Mouse (Mus musculus) pancreas, adult 10 weeks (tissue): Measurements from ENCODE around the gene Dnajb11. TPM values are rescaled to one million over a fixed set of nuclear protein-coding genes. Genes with fewer than 3 reads are reported as not detected.

Experiments
- polyA plus RNA-seq: library from polyadenylated mRNA; stranded (reverse); fragments of 350-450 nt; fragmentation: Illumina TruSeq; extraction: RNeasy Lipid Tissue Mini Kit (QIAGEN cat#74804); gene quantifications from one replicate; pipeline ENCODE4 v1.2.3, GENCODE M21; 2015; ENCODE audit warnings: low read depth, low replicate concordance; ENCODE audit not compliant: insufficient read depth

Gene Dnajb11
- 63.1 TPM for polyA plus RNA-seq

GRCm38 (mm10) chr16:22857431-22858113, at the start of gene Dnajb11, which contains the start of gene Tbccd1:
Gene Dnajb11, plus strand, starts transcription at chr16:22857845.
Gene Tbccd1, minus strand, starts transcription at chr16:22857669.

DNA sequence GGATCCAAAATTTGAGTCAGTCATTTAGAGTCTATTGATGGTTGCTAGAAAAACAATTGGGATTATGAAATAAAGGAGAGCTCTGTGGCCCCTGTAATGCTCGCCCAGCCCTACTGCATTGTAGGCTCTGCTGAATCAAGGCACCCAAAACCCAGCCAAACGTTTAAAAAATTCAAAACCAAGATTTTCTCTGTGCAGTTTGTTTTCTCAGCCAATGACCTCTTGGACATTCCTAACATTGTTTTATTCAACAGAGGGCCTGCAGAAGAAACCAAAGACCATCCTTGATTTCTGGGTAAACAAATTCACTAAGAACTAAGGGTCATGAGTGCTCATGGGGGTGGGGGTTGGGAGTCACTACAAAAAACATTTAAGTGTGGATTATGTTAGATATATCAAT, 46.2 kb upstream of the Dnajb11 start, which contains the start of gene Crygs:
Crygs (minus strand) TSS at position 101 of the 400 bp plus-strand sequence.

DNA sequence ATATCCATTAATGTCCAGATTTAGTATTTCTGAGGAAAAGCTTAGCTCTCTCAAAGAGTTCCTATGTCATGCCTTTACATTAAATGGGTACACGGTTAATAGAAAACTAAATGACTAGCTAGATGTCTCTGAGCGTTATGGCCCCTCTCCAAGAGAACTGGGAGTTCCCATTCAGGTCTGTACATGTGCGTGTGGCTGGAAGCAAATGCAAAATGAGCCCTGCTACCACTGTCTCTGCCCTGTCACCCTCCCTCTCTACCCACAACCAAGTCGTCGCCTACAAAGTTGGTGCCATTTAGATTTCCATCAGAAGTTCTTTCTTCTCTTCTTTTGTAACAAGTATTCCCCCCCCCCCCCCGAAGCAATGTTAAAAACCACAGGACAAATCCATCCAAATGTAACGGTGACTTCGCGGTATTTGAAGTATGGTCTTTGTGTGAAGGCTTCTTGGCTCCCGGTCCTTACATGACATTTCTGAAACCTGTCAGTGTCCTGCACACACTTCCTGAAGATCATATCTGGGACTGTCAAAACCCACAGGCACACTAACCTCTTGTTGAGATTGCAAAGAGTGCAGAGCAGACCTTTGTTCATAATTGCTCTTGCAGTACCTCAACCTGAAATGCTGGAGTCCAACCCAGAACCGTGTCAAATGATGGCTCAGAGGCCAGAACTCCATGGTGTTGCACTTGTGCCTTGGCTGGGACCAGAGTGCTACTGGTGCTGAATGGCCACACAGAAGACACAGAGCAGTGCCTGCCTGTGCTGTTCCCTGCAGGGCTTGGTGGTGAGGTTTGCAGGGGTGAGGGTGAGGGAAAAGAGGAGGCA, 33.3 kb downstream of the Dnajb11 start, which contains the start of gene Ahsg:
Ahsg (plus strand) TSS at position 595 of the 828 bp plus-strand sequence.

GRCm38 (mm10) chr16:22918034-22918433, 60.4 kb downstream of the Dnajb11 start, which contains the start of gene Fetub:
Gene Fetub, plus strand, starts transcription at chr16:22918334.

Other genes with a start within 250 kb of the Dnajb11 start
- 0.78 TPM for gene Dgkg, start 200.6 kb upstream of the Dnajb11 start, polyA plus RNA-seq
- gene Crygs, start 46.3 kb upstream of the Dnajb11 start, polyA plus RNA-seq: not detected
- gene Tbccd1, start 176 bp upstream of the Dnajb11 start, polyA plus RNA-seq: 9.3 TPM
- not detected for gene Ahsg, start 33.4 kb downstream of the Dnajb11 start, polyA plus RNA-seq
- gene Fetub, start 60.5 kb downstream of the Dnajb11 start, polyA plus RNA-seq: not detected
- gene Hrg, start 93.2 kb downstream of the Dnajb11 start, polyA plus RNA-seq: not detected
- gene Kng2, start 171.6 kb downstream of the Dnajb11 start, polyA plus RNA-seq: 1.1 TPM
- not detected for gene Kng1, start 200.0 kb downstream of the Dnajb11 start, polyA plus RNA-seq
- 172 TPM for gene Eif4a2, start 249.6 kb downstream of the Dnajb11 start, polyA plus RNA-seq